Mouse (Mus musculus) CH12.LX (cell line): ENCODE measurements around the gene Cds2. TPM values are rescaled to one million over a fixed set of nuclear protein-coding genes. Genes with fewer than 3 reads are reported as not detected.

Experiments
- DNase-seq: peaks from one replicate; pipeline ENCODE4 v3.0.0-alpha.2; 2013; ENCODE audit errors: extremely low read depth
- H3K27ac ChIP-seq: 2 replicates; pipeline ENCODE4 v1.5.1; 2012; ENCODE audit warnings: low read depth, mild to moderate bottlenecking, control low read depth, moderate library complexity; ENCODE audit not compliant: insufficient read depth
- H3K27me3 ChIP-seq: replicated peaks from 2 replicates; pipeline ENCODE3; 2012; ENCODE audit warnings: inconsistent platforms
- H3K36me3 ChIP-seq, 2 experiments: replicated peaks in 1 of 2; 2 replicates each; pipeline versions ENCODE3 to v1.6.1; 2012; ENCODE audit warnings: inconsistent platforms in 1 of 2, low read length in 1 of 2, mild to moderate bottlenecking in 1 of 2, mixed read lengths in 1 of 2, moderate library complexity in 1 of 2; ENCODE audit not compliant: control insufficient read depth in 1 of 2, insufficient read depth in 1 of 2
- H3K4me1 ChIP-seq, 2 experiments: 2 replicates each; pipeline ENCODE4 v1.6.1; 2012; ENCODE audit warnings: inconsistent platforms in 1 of 2, moderate library complexity in 1 of 2; ENCODE audit not compliant: insufficient read depth in 2 of 2, control insufficient read depth in 1 of 2
- H3K4me2 ChIP-seq: 2 replicates; pipeline ENCODE4 v1.6.1; 2012; ENCODE audit warnings: low read depth, mild to moderate bottlenecking, control low read depth; ENCODE audit not compliant: poor library complexity, insufficient read depth, severe bottlenecking
- H3K4me3 ChIP-seq, 3 experiments: fragments of 150-350 bp in 1 of 3; sonication (generic) in 1 of 3; replicated peaks in 1 of 3; 2 replicates each; pipeline versions ENCODE3 to v1.5.1; 2011 to 2012; ENCODE audit warnings: low read depth in 2 of 3, low read length in 2 of 3, mild to moderate bottlenecking in 2 of 3, moderate library complexity in 2 of 3, control low read depth in 1 of 3, improper control_type of control experiment in 1 of 3, inconsistent platforms in 1 of 3, mixed read lengths in 1 of 3; ENCODE audit not compliant: poor library complexity in 1 of 3
- H3K79me2 ChIP-seq: replicated peaks from 2 replicates; pipeline ENCODE4 v1.6.1; 2012; ENCODE audit warnings: mild to moderate bottlenecking, moderate library complexity; ENCODE audit not compliant: control insufficient read depth, poor library complexity, insufficient read depth, severe bottlenecking; ENCODE audit errors: extremely low read depth
- H3K9ac ChIP-seq: 2 replicates; pipeline ENCODE4 v1.6.1; 2012; ENCODE audit warnings: low read depth, mild to moderate bottlenecking, control low read depth, moderate library complexity; ENCODE audit not compliant: insufficient read depth
- H3K9me3 ChIP-seq: replicated peaks from 2 replicates; pipeline ENCODE3; 2012; ENCODE audit warnings: low read length, inconsistent platforms, mixed read lengths
- CHD1 ChIP-seq: IDR thresholded peaks from 2 replicates; pipeline ENCODE4 v1.6.1; 2012; ENCODE audit warnings: low read depth, low read length, improper control_type of control experiment, inconsistent platforms
- ETS1 ChIP-seq: conservative IDR thresholded peaks from 2 replicates; pipeline ENCODE4 v1.6.1; 2012; ENCODE audit warnings: low read depth, mild to moderate bottlenecking, inconsistent platforms, low read length, improper control_type of control experiment, moderate library complexity
- GABPA ChIP-seq: IDR thresholded peaks from 2 replicates; pipeline ENCODE4 v1.6.1; 2012; ENCODE audit warnings: low read depth, low read length, improper control_type of control experiment, inconsistent platforms; ENCODE audit not compliant: insufficient replicate concordance
- IRF4 ChIP-seq: IDR thresholded peaks from 2 replicates; pipeline ENCODE4 v1.6.1; 2014; ENCODE audit warnings: low read depth, mild to moderate bottlenecking, inconsistent platforms, low read length, improper control_type of control experiment
- JUN ChIP-seq: IDR thresholded peaks from 2 replicates; pipeline ENCODE4 v1.6.1; 2011; ENCODE audit warnings: low read depth, mild to moderate bottlenecking, low read length, improper control_type of control experiment, moderate library complexity; ENCODE audit not compliant: insufficient read depth
- JUND ChIP-seq: conservative IDR thresholded peaks from 2 replicates; pipeline ENCODE4 v1.6.1; 2011; ENCODE audit warnings: low read depth, low read length, improper control_type of control experiment
- KAT2A ChIP-seq: IDR thresholded peaks from 2 replicates; pipeline ENCODE4 v1.6.1; 2012; ENCODE audit warnings: low read length, improper control_type of control experiment, inconsistent platforms; ENCODE audit not compliant: insufficient replicate concordance
- MAX ChIP-seq: IDR thresholded peaks from 2 replicates; pipeline ENCODE4 v1.6.1; 2011; ENCODE audit warnings: low read length, improper control_type of control experiment
- MAZ ChIP-seq: IDR thresholded peaks from 2 replicates; pipeline ENCODE4 v1.6.1; 2012; ENCODE audit warnings: low read depth, mild to moderate bottlenecking, inconsistent platforms, low read length, improper control_type of control experiment, moderate library complexity
- MEF2A ChIP-seq: IDR thresholded peaks from 2 replicates; pipeline ENCODE4 v1.6.1; 2014; ENCODE audit warnings: low read depth, mild to moderate bottlenecking, inconsistent platforms, low read length, improper control_type of control experiment, borderline replicate concordance
- MXI1 ChIP-seq: IDR thresholded peaks from 2 replicates; pipeline ENCODE4 v1.6.1; 2011; ENCODE audit warnings: mild to moderate bottlenecking, low read depth, low read length, improper control_type of control experiment
- MYC ChIP-seq: IDR thresholded peaks from 2 replicates; pipeline ENCODE4 v1.6.1; 2011; ENCODE audit warnings: low read depth, mild to moderate bottlenecking, improper control_type of control experiment, low read length
- POLR2A ChIP-seq: IDR thresholded peaks from 2 replicates; pipeline ENCODE4 v1.6.1; 2011; ENCODE audit warnings: low read depth, mild to moderate bottlenecking, improper control_type of control experiment, low read length
- POLR2AphosphoS2 ChIP-seq: IDR thresholded peaks from 2 replicates; pipeline ENCODE4 v1.6.1; 2011; ENCODE audit warnings: low read depth, low read length, improper control_type of control experiment
- RCOR1 ChIP-seq: conservative IDR thresholded peaks from 2 replicates; pipeline ENCODE4 v1.6.1; 2012; ENCODE audit warnings: low read depth, mild to moderate bottlenecking, inconsistent platforms, low read length, improper control_type of control experiment
- SIN3A ChIP-seq: IDR thresholded peaks from 2 replicates; pipeline ENCODE4 v1.6.1; 2012; ENCODE audit warnings: low read length, improper control_type of control experiment, inconsistent platforms
- SMC3 ChIP-seq: IDR thresholded peaks from 2 replicates; pipeline ENCODE4 v1.6.1; 2011; ENCODE audit warnings: low read depth, low read length, improper control_type of control experiment
- TBP ChIP-seq: conservative IDR thresholded peaks from 2 replicates; pipeline ENCODE4 v1.6.1; 2011; ENCODE audit warnings: low read depth, low read length, improper control_type of control experiment
- UBTF ChIP-seq: IDR thresholded peaks from 2 replicates; pipeline ENCODE4 v1.6.1; 2012; ENCODE audit warnings: low read depth, mild to moderate bottlenecking, inconsistent platforms, low read length, improper control_type of control experiment, moderate library complexity
- USF1 ChIP-seq: IDR thresholded peaks from 2 replicates; pipeline ENCODE4 v1.6.1; 2014; ENCODE audit warnings: low read depth, mild to moderate bottlenecking, inconsistent platforms, low read length, improper control_type of control experiment
- dilution Hi-C: fragments of 300-500 bp; cut with MboI; formaldehyde crosslinking; loops from 2 replicates; pipeline ENCODE4 v1.14.3; 2020; ENCODE audit warnings: low sequenced_read_pairs; ENCODE audit not compliant: extremely low pct_unique_long_range_greater_than_20kb, extremely low pct_ligation_motif_present
- in situ Hi-C: fragments of 300-500 bp; cut with MboI; formaldehyde crosslinking; loops from 3 replicates; pipeline ENCODE4 v1.14.3; 2019; ENCODE audit warnings: low sequenced_read_pairs, low pct_ligation_motif_present, low pct_unique_long_range_greater_than_20kb, mixed read lengths
- polyA plus RNA-seq: library from polyadenylated mRNA; unstranded; fragments of >175 nt; gene quantifications from 2 replicates; pipeline ENCODE4 v1.2.1, GENCODE M21; 2012; ENCODE audit warnings: low read depth; ENCODE audit not compliant: insufficient read length
- total RNA-seq, 2 experiments: library from RNA; depleted of rRNA; stranded (reverse); fragments of 300-350 nt in 1 of 2; fragments of >200 nt in 1 of 2; gene quantifications; 2 replicates each; pipeline ENCODE4 v1.2.3; 2012 to 2014

Cds2 gene
- total and polyA plus RNA-seq, 3 experiments, result 20.3 to 38.9 (median 21.2) TPM

DNA sequence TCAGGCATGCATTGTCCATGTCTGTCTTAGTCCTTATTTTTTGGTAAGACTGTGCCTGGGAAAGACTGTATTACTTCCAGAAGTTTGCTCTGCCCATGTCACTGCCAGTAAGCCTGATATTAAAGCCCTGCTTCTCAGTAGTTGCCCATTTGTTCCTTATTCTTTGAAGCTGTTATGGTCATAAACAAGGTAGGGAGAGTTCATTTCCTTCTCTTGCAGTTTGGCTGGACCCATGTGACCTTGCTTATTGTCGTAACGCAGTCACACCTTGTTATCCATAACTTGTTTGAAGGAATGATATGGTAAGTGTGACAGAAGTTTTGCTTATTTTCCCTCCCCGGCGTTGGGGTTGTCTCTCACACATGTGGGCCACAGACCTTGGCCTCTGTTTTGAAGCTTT, 35.3 kb downstream of the Cds2 start:
- H3K4me3 ChIP-seq, result no peak overlapping the region
- H3K36me3 ChIP-seq, result peaks cover 63 to 97% of the 10 kb centered on the region in 2 experiments
- no peak for DNase-seq
- no peak for TF ChIP-seq MEF2A
- TF ChIP-seq UBTF, result no peak
- TF ChIP-seq JUND, result no peak
- no peak for TF ChIP-seq SIN3A
- TF ChIP-seq POLR2A, result no peak
- no peak for TF ChIP-seq ETS1
- no peak for TF ChIP-seq SMC3
- TF ChIP-seq MYC, result no peak
- no peak for TF ChIP-seq IRF4
- in situ Hi-C loops (no loop called here), dilution Hi-C loops (no loop called here)
- peaks cover 2 to 30% of the 10 kb centered on the region in 2 experiments; a peak in 3 of 4 replicates for H3K4me1 ChIP-seq
- no peaks in the 10 kb centered on the region for H3K27me3 ChIP-seq
- no peaks in the 10 kb centered on the region for H3K79me2 ChIP-seq
- no peak overlapping the region for H3K27ac ChIP-seq
- H3K9ac ChIP-seq, result no peak overlapping the region
- H3K9me3 ChIP-seq, result peaks cover 4% of the 10 kb centered on the region
- H3K4me2 ChIP-seq, result no peak overlapping the region

DNA sequence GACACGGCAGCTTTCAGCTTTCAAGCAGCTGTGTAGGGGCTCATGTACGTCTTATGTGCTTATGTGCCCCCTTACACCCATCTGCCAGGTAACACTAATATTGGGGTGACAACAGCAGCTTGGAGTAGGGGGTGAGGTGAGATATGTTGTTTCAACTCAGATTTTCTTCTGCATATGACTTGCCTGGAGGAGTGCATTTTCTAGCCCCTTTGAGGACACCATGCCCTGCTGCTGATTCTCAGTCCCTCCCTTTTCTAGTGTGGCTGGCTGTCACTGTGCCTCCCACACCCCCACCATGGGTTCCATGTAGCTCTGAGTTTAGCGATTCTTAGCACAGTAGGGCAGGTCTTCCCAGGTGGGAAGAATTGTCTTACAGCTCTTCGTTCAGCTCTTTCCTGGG, 38.5 kb downstream of the Cds2 start:
- dilution Hi-C loops, result no loop called here
- DNase-seq, result no peak
- in situ Hi-C loops, result loop anchor here (5.0 to 25.0 kb wide), 3 partner anchors 39 to 611 kb away; partner anchors contain the start of gene Cds2
- H3K27me3 ChIP-seq, result no peaks in the 10 kb centered on the region
- H3K79me2 ChIP-seq, result no peaks in the 10 kb centered on the region
- H3K27ac ChIP-seq, result no peak overlapping the region
- peaks cover 59 to 93% of the 10 kb centered on the region in 2 experiments for H3K36me3 ChIP-seq
- no peak overlapping the region for H3K4me3 ChIP-seq
- no peak for TF ChIP-seq POLR2AphosphoS2
- TF ChIP-seq RCOR1, result no peak
- no peak for TF ChIP-seq USF1
- peaks cover 4% of the 10 kb centered on the region for H3K9me3 ChIP-seq
- H3K4me2 ChIP-seq, result no peak overlapping the region
- H3K9ac ChIP-seq, result no peak overlapping the region
- peaks cover 2 to 25% of the 10 kb centered on the region in 2 experiments; a peak in 3 of 4 replicates for H3K4me1 ChIP-seq

DNA sequence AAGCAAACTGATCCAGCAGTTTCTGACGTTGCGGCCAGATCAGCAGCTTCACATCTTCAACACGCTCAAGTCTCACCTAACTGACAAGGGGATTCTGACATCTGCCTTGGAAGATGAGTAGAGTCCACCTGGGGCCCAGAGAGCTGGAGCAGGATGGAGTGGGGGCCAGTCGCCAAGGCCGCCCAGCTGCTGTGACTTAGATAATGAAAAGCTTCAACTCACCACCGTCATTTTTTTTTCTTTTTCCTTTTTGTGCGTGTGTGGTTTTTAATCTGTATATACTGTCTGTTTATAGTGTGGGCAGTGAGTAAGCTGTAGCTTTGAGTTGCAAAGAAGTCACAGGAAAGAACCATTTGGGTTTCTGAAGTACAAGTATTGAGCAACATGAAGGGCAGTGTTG, 42.2 kb downstream of the Cds2 start:
- peaks cover 50 to 93% of the 10 kb centered on the region in 2 experiments for H3K36me3 ChIP-seq
- in situ Hi-C loops, result loop anchor here (25.0 kb wide), 2 partner anchors 407 to 607 kb away; no protein-coding TSS in a partner anchor
- dilution Hi-C loops, result no loop called here
- no peak overlapping the region for H3K4me2 ChIP-seq
- no peak overlapping the region for H3K9ac ChIP-seq
- H3K4me3 ChIP-seq, result no peak overlapping the region
- peaks cover 0 to 19% of the 10 kb centered on the region in 2 experiments; a peak in 3 of 4 replicates for H3K4me1 ChIP-seq
- DNase-seq, result no peak
- no peak overlapping the region for H3K27ac ChIP-seq
- H3K9me3 ChIP-seq, result no peaks in the 10 kb centered on the region
- no peaks in the 10 kb centered on the region for H3K27me3 ChIP-seq
- TF ChIP-seq MAZ, result no peak
- no peak for TF ChIP-seq USF1
- no peak for TF ChIP-seq JUN
- TF ChIP-seq GABPA, result no peak
- no peak for TF ChIP-seq MXI1
- no peak for TF ChIP-seq ETS1
- TF ChIP-seq TBP, result no peak
- TF ChIP-seq CHD1, result no peak
- no peak for TF ChIP-seq MAX
- TF ChIP-seq KAT2A, result no peak
- no peaks in the 10 kb centered on the region for H3K79me2 ChIP-seq
